Mouse (Mus musculus) myocyte (in vitro differentiated cells): ENCODE data around the gene Hoxb3.

Experiments used
- MYOD1 ChIP-seq, 3 experiments: IDR thresholded peaks; one replicate each; pipeline ENCODE4 v1.6.1; 2011; ENCODE audit warnings: control low read depth in 2 of 3, low read depth in 2 of 3, mild to moderate bottlenecking in 2 of 3, moderate library complexity in 1 of 3; ENCODE audit not compliant: insufficient read length in 2 of 3, control insufficient read depth in 1 of 3
- POLR2A ChIP-seq: IDR thresholded peaks from one replicate; pipeline ENCODE4 v1.6.1; 2011; ENCODE audit warnings: low read depth, mild to moderate bottlenecking, control low read depth, moderate library complexity; ENCODE audit not compliant: insufficient read length
- POLR2AphosphoS2 ChIP-seq: IDR thresholded peaks from one replicate; pipeline ENCODE4 v1.6.1; 2011; ENCODE audit warnings: low read depth, control low read depth; ENCODE audit not compliant: insufficient read length
- REST ChIP-seq: IDR thresholded peaks from one replicate; pipeline ENCODE4 v1.6.1; 2011; ENCODE audit warnings: mild to moderate bottlenecking, control low read depth, moderate library complexity; ENCODE audit not compliant: insufficient read depth, insufficient read length
- USF1 ChIP-seq: IDR thresholded peaks from one replicate; pipeline ENCODE4 v1.6.1; 2011; ENCODE audit warnings: low read depth, mild to moderate bottlenecking, control low read depth, moderate library complexity

- TF ChIP-seq MYOD1 (IDR thresholded peaks at IDR 0.05; ENCODE audit: control insufficient read depth in 1 of 3, insufficient read length in 2 of 3, low read depth in 2 of 3), result no peak
- TF ChIP-seq POLR2AphosphoS2, result no peak
- TF ChIP-seq REST, result no peak
- TF ChIP-seq POLR2A, result no peak
- TF ChIP-seq USF1, result no peak
These were observed 22.2 kb downstream of the Hoxb3 start for GRCm38 (mm10) chr11:96345220-96345892.
